Comparison of ENCODE assay signal across 23 mouse cellular contexts in genomic region chr1:138346904-138347303, GRCm38 (mm10).
DNase-seq lines count a peak whose midpoint lies in the region; ATAC-seq and TF ChIP-seq lines count a peak whose summit lies in the region.
"Had no signal": no experiment of that assay in that cellular context is flagged by ENCODE, and none has a peak within 500 bp of the region (broad histone marks: within the 10 kb centered on the region; RNA-seq: fewer than 3 reads in every experiment).

No protein-coding gene starts in this region.

- no peak for ATAC-seq in kidney, embryonic 15.5 days (replicated peaks; ENCODE audit: low FRiP score)
- ATAC-seq: liver, embryonic 12.5 days had no signal

- no peaks in the 10 kb centered on the region; the same call in 1 of the 2 replicates for H3K36me3 ChIP-seq in heart, adult 2 months (ENCODE audit: control insufficient read depth, insufficient read depth, low read length)
- H3K36me3 ChIP-seq in heart, embryonic 10.5 days = no peaks in the 10 kb centered on the region
- no peaks in the 10 kb centered on the region for H3K36me3 ChIP-seq in kidney, embryonic 15.5 days
- H3K36me3 ChIP-seq: embryonic facial prominence, embryonic 10.5 days; heart, embryonic 15.5 days; hindbrain, embryonic 12.5 days; limb, embryonic 12.5 days; liver, embryonic 12.5 days; stomach, embryonic 15.5 days had no signal

- H3K4me2 ChIP-seq in kidney, embryonic 15.5 days = no peak overlapping the region
- H3K4me2 ChIP-seq: heart, embryonic 15.5 days; liver, embryonic 12.5 days; stomach, embryonic 15.5 days had no signal

- H3K9ac ChIP-seq in heart, adult 2 months (ENCODE audit: low read depth, low read length) = no peak overlapping the region
- no peak overlapping the region for H3K9ac ChIP-seq in kidney, embryonic 15.5 days
- H3K9ac ChIP-seq: heart, embryonic 15.5 days; hindbrain, embryonic 12.5 days; limb, embryonic 12.5 days; liver, embryonic 12.5 days; stomach, embryonic 15.5 days had no signal

- peak overlapping the region; percentile 79 for H3K27ac ChIP-seq in heart, adult 2 months
- no peak overlapping the region for H3K27ac ChIP-seq in heart, embryonic 10.5 days
- no peak overlapping the region for H3K27ac ChIP-seq in kidney, embryonic 15.5 days
- H3K27ac ChIP-seq: kidney, postnatal 0 days; liver, embryonic 12.5 days; stomach, embryonic 15.5 days had no signal

- no peak for TF ChIP-seq CTCF in heart, adult 2 months (IDR thresholded peaks at IDR 0.05)

- intact Hi-C loops in heart, adult 2 months (cut with DNase I) = loop anchor here (1.0 to 5.0 kb wide), 2 partner anchors 225 to 272 kb away; no protein-coding TSS in a partner anchor

- peaks cover 5% of the 10 kb centered on the region for H3K4me1 ChIP-seq in heart, adult 2 months (ENCODE audit: control insufficient read depth, insufficient read depth, low read length)
- no peaks in the 10 kb centered on the region for H3K4me1 ChIP-seq in heart, embryonic 10.5 days
- H3K4me1 ChIP-seq in kidney, embryonic 15.5 days = no peaks in the 10 kb centered on the region; the same call in 1 of the 2 replicates
- H3K4me1 ChIP-seq: heart, embryonic 15.5 days; hindbrain, embryonic 12.5 days; liver, embryonic 12.5 days; stomach, embryonic 15.5 days had no signal

- H3K4me3 ChIP-seq in heart, adult 2 months = no peak overlapping the region
- no peak overlapping the region for H3K4me3 ChIP-seq in heart, embryonic 10.5 days
- no peak overlapping the region for H3K4me3 ChIP-seq in kidney, embryonic 15.5 days (replicated peaks)
- H3K4me3 ChIP-seq: embryonic facial prominence, embryonic 10.5 days; heart, embryonic 15.5 days; hindbrain, embryonic 12.5 days; limb, embryonic 12.5 days; liver, embryonic 12.5 days; stomach, embryonic 15.5 days had no signal

- H3K9me3 ChIP-seq in heart, embryonic 10.5 days = no peaks in the 10 kb centered on the region
- H3K9me3 ChIP-seq in kidney, embryonic 15.5 days (replicated peaks) = no peaks in the 10 kb centered on the region
- H3K9me3 ChIP-seq: embryonic facial prominence, embryonic 10.5 days; forebrain, embryonic 13.5 days; heart, embryonic 15.5 days; hindbrain, embryonic 12.5 days; limb, embryonic 12.5 days; liver, embryonic 12.5 days; stomach, embryonic 15.5 days had no signal

- peak in 1 of 2 experiments; percentile 40 for DNase-seq in heart, adult 2 months
- DNase-seq in heart, embryonic 10.5 days (ENCODE audit: low spot score) = no peak
- peak; percentile 7 for DNase-seq in kidney, postnatal 14 days
- peak; percentile 67 for DNase-seq in 3T3-L1 (ENCODE audit: low read depth, low spot score)
- DNase-seq in fibroblast of lung, adult 2 months (ENCODE audit: low read depth) = peak; percentile 54
- DNase-seq in ovary, postnatal 14 days (ENCODE audit: low spot score) = no peak
- DNase-seq: adrenal gland, adult 8-10 months; cerebellum, adult 9-10 months; gastrocnemius, postnatal 14 days; lung, adult 2 months; lung, postnatal 36 days; right cerebral cortex, postnatal 25 days; thymus, adult 18-20 months; thymus, postnatal 4 days had no signal

- no peaks in the 10 kb centered on the region for H3K79me2 ChIP-seq in heart, adult 2 months (replicated peaks; ENCODE audit: control insufficient read depth, insufficient read depth, low read length)

- TF ChIP-seq POLR2A in heart, adult 2 months (IDR thresholded peaks at IDR 0.05; ENCODE audit: insufficient read depth, low read depth, low read length) = no peak

- 0 out of 2 replicates have a peak, but pooled peaks have one; percentile 51 for TF ChIP-seq EP300 in heart, adult 2 months (IDR thresholded peaks at IDR 0.05; ENCODE audit: insufficient read depth, low read depth, low read length)

- no peaks in the 10 kb centered on the region for H3K27me3 ChIP-seq in heart, adult 2 months (ENCODE audit: control insufficient read depth, insufficient read depth, low read length)
- H3K27me3 ChIP-seq in heart, embryonic 10.5 days (ENCODE audit: insufficient read depth, poor library complexity, severe bottlenecking) = no peaks in the 10 kb centered on the region
- no peaks in the 10 kb centered on the region for H3K27me3 ChIP-seq in kidney, embryonic 15.5 days
- H3K27me3 ChIP-seq: forebrain, embryonic 13.5 days; heart, embryonic 15.5 days; hindbrain, embryonic 12.5 days; limb, embryonic 12.5 days; liver, embryonic 12.5 days; stomach, embryonic 15.5 days had no signal

- 45% methylated on average over 5 of the region's 5 CpGs for WGBS in heart, adult 2 months
- 58% methylated on average over 5 of the region's 5 CpGs for WGBS in heart, embryonic 10.5 days
- WGBS in kidney, embryonic 15.5 days = 56% methylated on average over 5 of the region's 5 CpGs

Comparison
In these comparisons a context has a peak if more than half of its experiments do, and no peak if none do; other contexts are left out.
1. DNase-seq: peak in kidney, postnatal 14 days (single experiment), 3T3-L1 (single experiment) and fibroblast of lung, adult 2 months (single experiment); none in heart, embryonic 10.5 days (single experiment) and ovary, postnatal 14 days (single experiment).